Mouse (Mus musculus) lung, postnatal 0 days (tissue): ENCODE results near the gene Coil.

Experiments
- CTCF ChIP-seq: IDR thresholded peaks from 2 replicates; pipeline ENCODE4 v1.5.1; 2016; ENCODE audit warnings: antibody characterized with exemption, mild to moderate bottlenecking
- EP300 ChIP-seq: IDR thresholded peaks from 2 replicates; pipeline ENCODE4 v1.6.1; 2016; ENCODE audit warnings: antibody characterized with exemption, mild to moderate bottlenecking, control low read depth

- TF ChIP-seq CTCF = no peak
- TF ChIP-seq EP300 = no peak
Observed at GRCm38 (mm10) chr11:89031189-89031588, 61.1 kb downstream of the Coil start.
